Mouse (Mus musculus): ENCODE measurements around the gene Dcst2. TPM values are rescaled to one million over a fixed set of nuclear protein-coding genes. Genes with fewer than 3 reads are reported as not detected.

The Dcst2 gene
- polyA plus RNA-seq, 1 experiment from 2014 or later, result 0.34 TPM

GRCm38 (mm10) chr3:89394894-89395256 is 33.1 kb downstream of the Dcst2 start:
- peaks cover 41% of the 10 kb centered on the region for H3K27me3 ChIP-seq (ENCODE audit: insufficient read depth, poor library complexity, severe bottlenecking)
- peak overlapping the region; percentile 90 for H3K27ac ChIP-seq
- under 1% methylated on average over 12 of the region's 12 CpGs for WGBS
- H3K4me3 ChIP-seq, result peak overlapping the region; percentile 77
- H3K36me3 ChIP-seq, result 0 out of 2 replicates have a peak, but pooled peaks cover 3% of the 10 kb centered on the region
- peak; percentile 90 for DNase-seq (ENCODE audit: low spot score)
- peaks cover 71% of the 10 kb centered on the region for H3K4me1 ChIP-seq (replicated peaks)
- no peaks in the 10 kb centered on the region for H3K9me3 ChIP-seq

- H3K4me1 ChIP-seq (replicated peaks), result peaks cover 66% of the 10 kb centered on the region
- peak overlapping the region; percentile 90 for H3K27ac ChIP-seq
- 0 out of 2 replicates have a peak, but pooled peaks cover 7% of the 10 kb centered on the region for H3K36me3 ChIP-seq
- H3K4me3 ChIP-seq, result peak overlapping the region; percentile 77
- no peak for DNase-seq (ENCODE audit: low spot score)
- peaks cover 36% of the 10 kb centered on the region for H3K27me3 ChIP-seq (ENCODE audit: insufficient read depth, poor library complexity, severe bottlenecking)
- 2% methylated on average over 10 of the region's 10 CpGs for WGBS
- H3K9me3 ChIP-seq, result no peaks in the 10 kb centered on the region
Observed at GRCm38 (mm10) chr3:89395419-89395805, 33.6 kb downstream of the Dcst2 start.

GRCm38 (mm10) chr3:89395806-89396653 is 34.3 kb downstream of the Dcst2 start:
- Histone ChIP-seq H3K27me3 (ENCODE audit: insufficient read depth, poor library complexity, severe bottlenecking) (peaks cover 30% of the 10 kb centered on the region), H3K4me1 (replicated peaks) (peaks cover 59% of the 10 kb centered on the region), H3K27ac (peak overlapping the region; percentile 82), H3K9me3 (no peaks in the 10 kb centered on the region), H3K36me3 (peaks cover 10% of the 10 kb centered on the region; the same call in 1 of the 2 replicates), H3K4me3 (peak overlapping the region; percentile 77)
- DNase-seq (ENCODE audit: low spot score), result peak; percentile 78
- under 1% methylated on average over 44 of the region's 44 CpGs for WGBS

GRCm38 (mm10) chr3:89396654-89397005 is 34.9 kb downstream of the Dcst2 start:
- H3K9me3 ChIP-seq, result no peaks in the 10 kb centered on the region
- 2% methylated on average over 4 of the region's 4 CpGs for WGBS
- peaks cover 53% of the 10 kb centered on the region for H3K4me1 ChIP-seq (replicated peaks)
- peaks cover 25% of the 10 kb centered on the region for H3K27me3 ChIP-seq (ENCODE audit: insufficient read depth, poor library complexity, severe bottlenecking)
- DNase-seq (ENCODE audit: low spot score), result no peak
- H3K36me3 ChIP-seq, result peaks cover 16% of the 10 kb centered on the region; the same call in 1 of the 2 replicates
- peak overlapping the region; percentile 82 for H3K27ac ChIP-seq
- peak overlapping the region; percentile 77 for H3K4me3 ChIP-seq

GRCm38 (mm10) chr3:89401329-89401728 is 39.6 kb downstream of the Dcst2 start:
- Histone ChIP-seq H3K27ac (no peak overlapping the region), H3K9me3 (no peaks in the 10 kb centered on the region), H3K4me3 (no peak overlapping the region), H3K4me1 (replicated peaks) (peaks cover 6% of the 10 kb centered on the region), H3K36me3 (peaks cover 56% of the 10 kb centered on the region), H3K27me3 (ENCODE audit: insufficient read depth, poor library complexity, severe bottlenecking) (no peaks in the 10 kb centered on the region)
- no peak for DNase-seq (ENCODE audit: low spot score)
- WGBS, result 91% methylated on average over 7 of the region's 7 CpGs

GRCm38 (mm10) chr3:89402693-89403092 is 40.9 kb downstream of the Dcst2 start, which contains the start of gene Lenep:
Gene Lenep (minus strand): TSS chr3:89402793.
- 68% methylated on average over 5 of the region's 5 CpGs for WGBS
- Histone ChIP-seq H3K36me3 (peaks cover 66% of the 10 kb centered on the region), H3K4me3 (no peak within 1 kb of the TSS), H3K27me3 (ENCODE audit: insufficient read depth, poor library complexity, severe bottlenecking) (no peaks in the 10 kb centered on the region), H3K9me3 (no peaks in the 10 kb centered on the region), H3K4me1 (replicated peaks) (no peaks in the 10 kb centered on the region), H3K27ac (no peak within 1 kb of the TSS)
- DNase-seq (ENCODE audit: low spot score), result no peak

GRCm38 (mm10) chr3:89406887-89407286 is 45.1 kb downstream of the Dcst2 start:
- Histone ChIP-seq H3K27ac (no peak overlapping the region), H3K4me3 (no peak overlapping the region), H3K27me3 (ENCODE audit: insufficient read depth, poor library complexity, severe bottlenecking) (no peaks in the 10 kb centered on the region), H3K9me3 (no peaks in the 10 kb centered on the region), H3K36me3 (peaks cover 63% of the 10 kb centered on the region), H3K4me1 (replicated peaks) (peaks cover 17% of the 10 kb centered on the region)
- 92% methylated on average over 6 of the region's 6 CpGs for WGBS
- DNase-seq (ENCODE audit: low spot score), result no peak

GRCm38 (mm10) chr3:89408448-89408847 is 46.7 kb downstream of the Dcst2 start:
- Histone ChIP-seq H3K4me3 (no peak overlapping the region), H3K27ac (no peak overlapping the region), H3K27me3 (ENCODE audit: insufficient read depth, poor library complexity, severe bottlenecking) (no peaks in the 10 kb centered on the region), H3K36me3 (peaks cover 55% of the 10 kb centered on the region), H3K4me1 (replicated peaks) (peaks cover 21% of the 10 kb centered on the region), H3K9me3 (no peaks in the 10 kb centered on the region)
- DNase-seq (ENCODE audit: low spot score), result no peak
- WGBS, result 58% methylated on average over 16 of the region's 16 CpGs

GRCm38 (mm10) chr3:89409701-89410100 is 47.9 kb downstream of the Dcst2 start:
- Histone ChIP-seq H3K9me3 (no peaks in the 10 kb centered on the region), H3K27ac (no peak overlapping the region), H3K27me3 (ENCODE audit: insufficient read depth, poor library complexity, severe bottlenecking) (no peaks in the 10 kb centered on the region), H3K4me3 (no peak overlapping the region), H3K4me1 (replicated peaks) (peaks cover 21% of the 10 kb centered on the region), H3K36me3 (peaks cover 57% of the 10 kb centered on the region)
- WGBS, result 90% methylated on average over 3 of the region's 3 CpGs
- no peak for DNase-seq (ENCODE audit: low spot score)

- Histone ChIP-seq H3K27ac (peak overlapping the region; percentile 83), H3K4me1 (replicated peaks) (peaks cover 21% of the 10 kb centered on the region), H3K36me3 (peaks cover 57% of the 10 kb centered on the region), H3K9me3 (no peaks in the 10 kb centered on the region), H3K4me3 (peak overlapping the region; percentile 66), H3K27me3 (ENCODE audit: insufficient read depth, poor library complexity, severe bottlenecking) (no peaks in the 10 kb centered on the region)
- 81% methylated on average over 10 of the region's 10 CpGs for WGBS
- DNase-seq (ENCODE audit: low spot score), result no peak
Observed at GRCm38 (mm10) chr3:89410864-89411263, 49.1 kb downstream of the Dcst2 start.

GRCm38 (mm10) chr3:89411490-89412393 is 50.0 kb downstream of the Dcst2 start, which contains the start of gene Flad1:
Gene Flad1 (minus strand): TSS chr3:89411870.
- H3K9me3 ChIP-seq, result no peaks in the 10 kb centered on the region
- H3K4me1 ChIP-seq (replicated peaks), result peaks cover 28% of the 10 kb centered on the region
- WGBS, result 6% methylated on average over 28 of the region's 28 CpGs
- H3K36me3 ChIP-seq, result peaks cover 63% of the 10 kb centered on the region
- peak within 1 kb of the TSS; percentile 83 for H3K27ac ChIP-seq
- DNase-seq (ENCODE audit: low spot score), result peak; percentile 97
- H3K4me3 ChIP-seq, result peak within 1 kb of the TSS; percentile 66
- no peaks in the 10 kb centered on the region for H3K27me3 ChIP-seq (ENCODE audit: insufficient read depth, poor library complexity, severe bottlenecking)

- WGBS, result 96% methylated on average over 8 of the region's 8 CpGs
- H3K27me3 ChIP-seq (ENCODE audit: insufficient read depth, poor library complexity, severe bottlenecking), result no peaks in the 10 kb centered on the region
- no peak for DNase-seq (ENCODE audit: low spot score)
- peak overlapping the region; percentile 70; the same call in 1 of the 2 replicates for H3K4me3 ChIP-seq
- no peaks in the 10 kb centered on the region for H3K9me3 ChIP-seq
- H3K36me3 ChIP-seq, result peaks cover 38% of the 10 kb centered on the region
- no peak overlapping the region for H3K27ac ChIP-seq
- peaks cover 38% of the 10 kb centered on the region for H3K4me1 ChIP-seq (replicated peaks)
Observed at GRCm38 (mm10) chr3:89416158-89416557, 54.4 kb downstream of the Dcst2 start.
